8 mouse cellular contexts compared by ENCODE assay signal in genomic region chr2:121588309-121588694, GRCm38 (mm10).
A peak's percentile ranks its signal among the peaks of the same experiment; 100 is the strongest.
DNase-seq lines count a peak whose midpoint lies in the region; ATAC-seq and TF ChIP-seq lines count a peak whose summit lies in the region.
"Had no signal": no experiment of that assay in that cellular context is flagged by ENCODE, and none has a peak within 500 bp of the region (broad histone marks: within the 10 kb centered on the region; RNA-seq: fewer than 3 reads in every experiment).

No protein-coding gene starts in this region.

- H3K27me3 ChIP-seq in E14TG2a.4 (ENCODE audit: insufficient read depth, low read length), result no peaks in the 10 kb centered on the region
- no peaks in the 10 kb centered on the region for H3K27me3 ChIP-seq in kidney, embryonic 16.5 days (ENCODE audit: insufficient read depth, low read length)
- peaks cover 23% of the 10 kb centered on the region for H3K27me3 ChIP-seq in midbrain, embryonic 12.5 days
- H3K27me3 ChIP-seq: limb, embryonic 15.5 days had no signal

- no peaks in the 10 kb centered on the region for H3K9me3 ChIP-seq in E14TG2a.4 (ENCODE audit: low read length)
- no peaks in the 10 kb centered on the region for H3K9me3 ChIP-seq in kidney, embryonic 16.5 days (ENCODE audit: low read length)
- no peaks in the 10 kb centered on the region for H3K9me3 ChIP-seq in midbrain, embryonic 12.5 days
- H3K9me3 ChIP-seq: limb, embryonic 15.5 days had no signal

- peak; percentile 65 for DNase-seq in brain, adult 2 months (ENCODE audit: low read depth, low spot score)
- DNase-seq in heart, adult 18-20 months, result peak; percentile 67 to 83
- DNase-seq in urinary bladder, adult 18-20 months (ENCODE audit: low spot score in 2 of 2), result no peak
- DNase-seq in left cerebral cortex, adult 18-20 months (ENCODE audit: low spot score in 2 of 2), result no peak

- H3K4me1 ChIP-seq in E14TG2a.4 (replicated peaks; ENCODE audit: low read depth, low read length), result peaks cover 16% of the 10 kb centered on the region
- H3K4me1 ChIP-seq in kidney, embryonic 16.5 days (ENCODE audit: insufficient read depth, low read length), result peaks cover 14% of the 10 kb centered on the region
- peaks cover 15% of the 10 kb centered on the region for H3K4me1 ChIP-seq in midbrain, embryonic 12.5 days

- H3K27ac ChIP-seq in kidney, embryonic 16.5 days (ENCODE audit: low read length), result no peak overlapping the region
- peak overlapping the region; percentile 30; the same call in 1 of the 2 replicates for H3K27ac ChIP-seq in midbrain, embryonic 12.5 days (replicated peaks)
- H3K27ac ChIP-seq: limb, embryonic 15.5 days had no signal

- TF ChIP-seq CTCF in E14TG2a.4 (conservative IDR thresholded peaks at IDR 0.05; ENCODE audit: low read length), result no peak

- H3K4me2 ChIP-seq in kidney, embryonic 16.5 days (replicated peaks; ENCODE audit: low read depth, low read length), result no peak overlapping the region; the same call in 1 of the 2 replicates
- 0 out of 2 replicates have a peak overlapping the region, but pooled peaks have one; percentile 2 for H3K4me2 ChIP-seq in midbrain, embryonic 12.5 days (replicated peaks)
- H3K4me2 ChIP-seq: limb, embryonic 15.5 days had no signal

- peak; percentile 83 for ATAC-seq in kidney, embryonic 16.5 days (ENCODE audit: low FRiP score, low TSS enrichment)
- ATAC-seq in midbrain, embryonic 12.5 days (ENCODE audit: low FRiP score, low read depth), result peak; percentile 52; the same call in 1 of the 2 replicates

- 0 out of 2 replicates have a peak, but pooled peaks cover 2% of the 10 kb centered on the region for H3K36me3 ChIP-seq in E14TG2a.4 (ENCODE audit: insufficient read depth, low read length)
- H3K36me3 ChIP-seq in kidney, embryonic 16.5 days (ENCODE audit: insufficient read depth, low read length), result no peaks in the 10 kb centered on the region
- H3K36me3 ChIP-seq in midbrain, embryonic 12.5 days, result 0 out of 2 replicates have a peak, but pooled peaks cover 5% of the 10 kb centered on the region
- H3K36me3 ChIP-seq: limb, embryonic 15.5 days had no signal

- 36% methylated on average over 4 of the region's 4 CpGs for WGBS in kidney, embryonic 16.5 days
- WGBS in midbrain, embryonic 12.5 days, result 44% methylated on average over 4 of the region's 4 CpGs

- no peak overlapping the region; the same call in 1 of the 2 replicates for H3K9ac ChIP-seq in kidney, embryonic 16.5 days (replicated peaks; ENCODE audit: low read length)
- no peak overlapping the region for H3K9ac ChIP-seq in midbrain, embryonic 12.5 days (replicated peaks)
- H3K9ac ChIP-seq: limb, embryonic 15.5 days had no signal

- H3K4me3 ChIP-seq in E14TG2a.4 (replicated peaks; ENCODE audit: low read length), result peak overlapping the region; percentile 8; the same call in 1 of the 2 replicates
- H3K4me3 ChIP-seq in kidney, embryonic 16.5 days (ENCODE audit: low read length), result no peak overlapping the region
- no peak overlapping the region for H3K4me3 ChIP-seq in midbrain, embryonic 12.5 days
- H3K4me3 ChIP-seq: limb, embryonic 15.5 days had no signal

Comparison
In these comparisons a context has a peak if more than half of its experiments do, and no peak if none do; other contexts are left out.
1. DNase-seq: peak in brain, adult 2 months (single experiment) and heart, adult 18-20 months (2 of 2); none in urinary bladder, adult 18-20 months (0 of 2) and left cerebral cortex, adult 18-20 months (0 of 2).